Mouse (Mus musculus): ENCODE results near the gene Slc25a45.

DNA sequence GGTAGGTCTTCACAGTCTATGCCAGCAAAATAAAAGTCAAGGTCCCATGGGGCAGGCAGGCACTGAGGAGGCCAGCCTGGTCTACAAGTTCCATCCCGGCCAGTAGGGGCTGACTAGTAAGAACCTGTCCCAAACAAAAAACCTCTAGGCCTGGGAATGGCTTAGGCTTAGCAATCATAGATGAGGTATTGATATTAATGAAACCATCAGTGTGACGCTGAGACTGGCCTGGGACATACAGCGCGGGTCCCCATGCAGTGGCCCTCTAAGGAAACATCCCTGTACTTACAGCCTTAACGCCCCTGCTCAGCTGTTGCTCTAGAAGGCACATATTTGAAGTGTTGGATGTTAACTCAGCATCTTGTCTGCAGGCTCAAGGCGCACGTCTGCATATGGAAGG lies 48.7 kb upstream of the Slc25a45 start:
- TF ChIP-seq POLR2A (IDR thresholded peaks at IDR 0.05; ENCODE audit: insufficient read depth, low read depth, low read length) (no peak), CTCF (IDR thresholded peaks at IDR 0.05; ENCODE audit: insufficient read depth, low read depth, low read length) (no peak)
